Mouse (Mus musculus): ENCODE data around the gene Tap2.

Tap2 gene

DNA sequence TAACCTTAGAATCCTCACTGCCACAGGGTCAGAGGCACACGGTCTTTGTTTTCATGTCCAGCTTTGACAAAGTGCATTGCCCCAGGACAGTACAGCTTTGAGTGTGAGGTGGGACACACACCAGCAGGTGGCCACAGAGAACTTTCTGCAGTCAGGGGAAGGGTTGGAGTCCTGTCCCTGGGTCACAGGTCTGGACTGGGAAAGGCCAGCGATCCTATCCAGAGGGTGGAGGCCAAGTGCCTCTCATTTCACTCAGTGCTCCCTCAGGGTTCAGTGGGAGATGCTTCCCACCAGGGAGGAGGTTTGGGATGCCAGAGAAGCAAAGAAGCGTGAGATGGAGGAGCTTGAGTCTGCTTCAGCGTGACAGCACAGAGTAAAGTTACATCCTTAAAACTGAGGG, 48.3 kb downstream of the Tap2 start:
- DNase-seq (ENCODE audit: low read depth) = peak; percentile 29

GRCm38 (mm10) chr17:34256501-34256900, 53.2 kb downstream of the Tap2 start:
- no peak for DNase-seq (ENCODE audit: low read depth)

DNA sequence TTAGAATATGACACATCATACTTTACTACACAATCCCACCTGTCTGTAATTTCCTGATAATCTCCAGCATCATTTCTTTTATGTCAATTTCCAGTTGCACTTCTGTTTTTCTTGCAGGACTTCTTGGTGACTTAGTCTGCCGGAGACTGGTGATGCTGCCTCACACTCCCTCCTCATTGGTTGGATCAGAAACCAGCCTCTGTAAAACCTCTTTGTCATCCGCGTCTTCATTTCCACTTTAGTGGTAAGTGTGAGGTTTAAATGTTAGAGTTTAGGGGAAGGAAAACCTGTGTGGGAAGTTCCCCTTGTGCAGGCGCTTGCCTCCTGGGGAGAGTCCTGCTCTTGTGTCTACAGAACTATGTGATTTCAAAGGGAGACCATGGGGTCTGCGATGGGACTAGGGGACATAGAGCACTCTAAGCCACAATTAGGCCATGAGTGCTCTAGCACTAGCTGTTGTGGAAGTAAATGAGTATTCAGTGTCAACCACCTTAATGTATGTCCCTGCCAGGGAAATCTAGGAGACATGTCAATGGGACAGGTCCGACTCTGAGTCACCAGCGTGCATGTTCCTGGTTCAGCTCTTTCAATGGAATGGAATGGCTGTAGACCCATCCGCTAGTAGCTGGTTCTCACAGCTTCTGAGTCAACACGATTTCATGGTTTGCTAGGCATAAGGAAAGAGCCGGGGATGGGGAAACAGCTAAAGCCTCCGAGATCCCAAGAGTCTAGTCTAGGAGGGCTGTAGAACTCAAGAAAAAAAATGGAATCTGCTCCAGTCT, 54.5 kb downstream of the Tap2 start, which contains the start of gene H2-Ab1:
TSS of gene H2-Ab1 (plus strand) at position 96 of the 782 bp plus-strand sequence.
- DNase-seq (ENCODE audit: low read depth) = peak; percentile 83

GRCm38 (mm10) chr17:34260551-34260950, 57.2 kb downstream of the Tap2 start:
- DNase-seq (ENCODE audit: low read depth) = no peak

- DNase-seq (ENCODE audit: low read depth) = peak; percentile 64
Observed at GRCm38 (mm10) chr17:34261502-34261901, 58.2 kb downstream of the Tap2 start.

- DNase-seq (ENCODE audit: low read depth) = peak; percentile 45
Observed at GRCm38 (mm10) chr17:34263068-34263467, 59.7 kb downstream of the Tap2 start.

DNA sequence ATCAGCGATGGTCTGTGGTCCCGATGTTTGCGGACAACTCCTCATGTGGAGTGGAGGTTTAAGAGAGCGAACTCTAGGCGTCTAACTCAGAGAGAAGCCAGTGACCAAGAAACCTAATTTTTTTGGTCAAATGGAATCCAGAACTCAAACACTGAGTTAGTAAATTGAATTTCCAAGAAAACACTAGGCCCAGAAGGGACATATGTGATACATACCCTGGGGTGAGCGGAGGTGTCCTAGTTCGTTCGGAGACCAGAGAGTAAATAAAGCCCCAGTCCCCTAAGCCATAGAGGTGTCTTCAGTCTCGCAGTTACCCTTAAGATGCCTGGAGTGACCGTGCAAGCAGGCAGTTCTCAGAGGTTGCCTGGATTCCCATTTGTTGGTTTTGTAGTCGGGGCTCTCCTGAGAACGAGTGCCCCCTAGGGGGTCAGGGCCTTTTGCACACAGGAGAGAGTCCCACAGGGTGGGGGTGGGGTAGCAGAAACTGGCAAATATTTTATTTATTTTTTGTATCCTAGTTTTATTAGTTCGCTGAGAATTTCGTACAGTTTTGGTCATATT, 60.6 kb downstream of the Tap2 start:
- no peak for DNase-seq (ENCODE audit: low read depth)

DNA sequence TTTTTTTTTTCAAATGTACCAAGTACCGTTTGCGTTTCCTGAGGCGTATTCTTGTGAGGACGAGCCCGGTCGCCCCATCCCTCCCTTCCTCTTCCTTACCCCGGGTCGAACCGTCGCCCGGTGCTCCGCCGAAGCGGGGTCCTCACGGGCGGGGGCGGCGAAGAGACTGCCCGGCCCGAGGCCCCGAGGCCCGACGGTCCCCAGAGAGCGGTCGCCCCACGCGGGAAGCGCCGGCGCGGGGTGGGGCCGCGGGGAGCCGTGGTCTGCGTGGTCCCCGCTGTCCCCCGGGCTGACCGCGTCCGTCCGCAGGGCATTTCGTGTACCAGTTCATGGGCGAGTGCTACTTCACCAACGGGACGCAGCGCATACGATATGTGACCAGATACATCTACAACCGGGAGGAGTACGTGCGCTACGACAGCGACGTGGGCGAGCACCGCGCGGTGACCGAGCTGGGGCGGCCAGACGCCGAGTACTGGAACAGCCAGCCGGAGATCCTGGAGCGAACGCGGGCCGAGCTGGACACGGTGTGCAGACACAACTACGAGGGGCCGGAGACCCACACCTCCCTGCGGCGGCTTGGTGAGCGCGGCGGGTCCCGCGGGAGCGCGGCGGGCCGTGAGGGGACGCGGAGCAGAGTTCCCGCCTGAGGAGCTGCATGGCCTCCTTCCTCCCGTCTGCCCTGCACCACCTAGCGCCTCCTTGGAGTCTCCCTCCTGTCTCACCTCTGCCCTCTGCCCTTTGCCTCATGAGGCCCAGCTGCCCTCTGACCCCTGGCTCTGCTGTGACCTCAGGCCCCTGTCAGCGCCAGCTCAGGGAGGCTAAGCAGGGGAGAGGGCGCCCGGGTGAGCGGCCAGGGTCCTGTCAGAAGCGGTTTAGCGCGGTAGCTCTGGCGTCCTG, 61.4 kb downstream of the Tap2 start:
- no peak for DNase-seq (ENCODE audit: low read depth)

All from 416B (cell line).